Mouse (Mus musculus) hindbrain, postnatal 0 days (tissue): ENCODE results near the gene Rtl4. TPM values are rescaled to one million over a fixed set of nuclear protein-coding genes. Genes with fewer than 3 reads are reported as not detected.

Source experiments
- ATAC-seq: fragments of 200-750 bp; cut with Nextera tagmentation; 2 replicates; pipeline ENCODE4 v1.8.0; 2017; ENCODE audit warnings: mild to moderate bottlenecking, moderate TSS enrichment, moderate library complexity
- DNase-seq: peaks from one replicate; pipeline ENCODE4 v3.0.0-alpha.2; 2015; ENCODE audit warnings: low spot score
- H3K27ac ChIP-seq: fragments of 300-500 bp; sonication (generic); 2 replicates; pipeline ENCODE4 v1.5.1; 2014; ENCODE audit warnings: mild to moderate bottlenecking
- H3K27me3 ChIP-seq: fragments of 300-500 bp; sonication (generic); 2 replicates; pipeline ENCODE4 v1.6.1; 2014; ENCODE audit warnings: low read length, mixed read lengths; ENCODE audit not compliant: insufficient read depth
- H3K36me3 ChIP-seq: fragments of 300-500 bp; sonication (generic); 2 replicates; pipeline ENCODE4 v1.6.1; 2014; ENCODE audit warnings: low read length, mixed read lengths; ENCODE audit not compliant: insufficient read depth
- H3K4me1 ChIP-seq: fragments of 300-500 bp; sonication (generic); 2 replicates; pipeline ENCODE4 v1.6.1; 2014; ENCODE audit warnings: antibody characterized with exemption, low read length, mixed read lengths; ENCODE audit not compliant: insufficient read depth
- H3K4me2 ChIP-seq: fragments of 300-500 bp; sonication (generic); 2 replicates; pipeline ENCODE4 v1.6.1; 2014; ENCODE audit warnings: low read depth, mild to moderate bottlenecking, low read length, moderate library complexity, mixed read lengths
- H3K4me3 ChIP-seq: fragments of 300-500 bp; sonication (generic); 2 replicates; pipeline ENCODE4 v1.5.1; 2014; ENCODE audit warnings: low read length
- H3K9ac ChIP-seq: fragments of 300-500 bp; sonication (generic); replicated peaks from 2 replicates; pipeline ENCODE4 v1.6.1; 2014; ENCODE audit warnings: mild to moderate bottlenecking, low read length, moderate library complexity, mixed read lengths
- H3K9me3 ChIP-seq: fragments of 300-500 bp; sonication (generic); 2 replicates; pipeline ENCODE4 v1.6.1; 2016; ENCODE audit warnings: low read length, mixed read lengths
- CTCF ChIP-seq: IDR thresholded peaks from 2 replicates; pipeline ENCODE4 v1.5.1; 2016; ENCODE audit warnings: antibody characterized with exemption, control low read depth, low read depth
- WGBS: fragments of 180-500 bp; shearing (Covaris S2); extraction: QIAGEN DNeasy Blood & Tissue Kit; methylation state at CpG from one replicate; pipeline ENCODE4 v1.1.7; 2014; 5-methylcytosine and 5-hydroxymethylcytosine counted together
- microRNA counts: library from miRNA; unstranded; fragments of <30 nt; microRNA quantifications from one replicate; lab custom pipeline; 2015
- microRNA-seq, 2 experiments: library from miRNA; unstranded; fragments of <30 nt; microRNA quantifications; one replicate each; pipeline ENCODE4; 2016
- polyA plus RNA-seq: library from polyadenylated mRNA; unstranded; fragments of >200 nt; fragmentation: Nextera tagmentation; extraction: Ambion mirVana; gene quantifications from 2 replicates; pipeline ENCODE4 v1.2.1, GENCODE M21; 2015
- total RNA-seq: library from RNA; depleted of rRNA; stranded (reverse); fragments of >200 nt; gene quantifications from 2 replicates; pipeline ENCODE4 v1.2.3, GENCODE M21; 2014; rRNA removed

Gene Rtl4
- total and polyA plus RNA-seq, 2 experiments from 2014 or later = 1.8 to 2.0 TPM

- 89% methylated on average over 2 of the region's 2 CpGs for WGBS
- Histone ChIP-seq H3K4me1 (no peaks in the 10 kb centered on the region), H3K27me3 (no peaks in the 10 kb centered on the region), H3K36me3 (no peaks in the 10 kb centered on the region), H3K9me3 (no peaks in the 10 kb centered on the region), H3K27ac (no peak overlapping the region), H3K9ac (no peak overlapping the region), H3K4me3 (no peak overlapping the region), H3K4me2 (no peak overlapping the region)
- ATAC-seq = no peak
- TF ChIP-seq CTCF = no peak
- no peak for DNase-seq
Observed at GRCm38 (mm10) chrX:145090964-145091363, 402.3 kb downstream of the Rtl4 start.

MicroRNA genes within 50 kb of the gene (microRNA counts, 519-probe panel; counts per million panel counts)
- microRNA mmu-miR-3472 (lab: Ali Mortazavi, UCI) = not detected

Small RNA genes within 50 kb of the gene (microRNA-seq; reads per million reads assigned to microRNA genes)
- gene Mir3472 = 0 reads per million in 2 experiments

Other genes starting within 250 kb of the Rtl4 start
- not detected in 2 replicates for gene Trpc5os, start 232.3 kb upstream of the Rtl4 start, total RNA-seq
- gene Trpc5os, start 232.3 kb upstream of the Rtl4 start, polyA plus RNA-seq = 0.05 TPM in 2 replicates
- 14.9 and 15.0 TPM in 2 replicates for gene Trpc5, start 727 bp upstream of the Rtl4 start, total RNA-seq
- gene Trpc5, start 727 bp upstream of the Rtl4 start, polyA plus RNA-seq = 3.2 and 3.5 TPM in 2 replicates